Mouse (Mus musculus) Muller cell, postnatal 12 days (primary cell): ENCODE results near the gene S1pr2.
A peak's percentile ranks its signal among the peaks of the same experiment; 100 is the strongest.
"Not testable (repeated sequence)": the region's sequence is repeated elsewhere in the genome, so short reads cannot be mapped to it uniquely, and the experiment has no call there.

Source experiments
- DNase-seq: peaks from one replicate; pipeline ENCODE4 v3.0.0-alpha.2; 2015; ENCODE audit errors: inconsistent ontology term

The S1pr2 gene

GRCm38 (mm10) chr9:21000811-21001210, 24.2 kb upstream of the S1pr2 start:
- DNase-seq, result peak; percentile 29

GRCm38 (mm10) chr9:20998337-20998736, 21.8 kb upstream of the S1pr2 start:
- not testable (repeated sequence) for DNase-seq

- DNase-seq, result no peak
Observed at GRCm38 (mm10) chr9:20997065-20997464, 20.5 kb upstream of the S1pr2 start.

- DNase-seq, result no peak
Observed at GRCm38 (mm10) chr9:20995069-20995468, 18.5 kb upstream of the S1pr2 start.

GRCm38 (mm10) chr9:20993165-20993898, 16.8 kb upstream of the S1pr2 start:
- no peak for DNase-seq

GRCm38 (mm10) chr9:20991587-20991986, 15.0 kb upstream of the S1pr2 start:
- DNase-seq, result no peak

- no peak for DNase-seq
Observed at GRCm38 (mm10) chr9:20990861-20991260, 14.3 kb upstream of the S1pr2 start.

- no peak for DNase-seq
Observed at GRCm38 (mm10) chr9:20987953-20988352, 11.4 kb upstream of the S1pr2 start.

GRCm38 (mm10) chr9:20986952-20987686, 10.5 kb upstream of the S1pr2 start:
- no peak for DNase-seq

GRCm38 (mm10) chr9:20983169-20983568, 6.6 kb upstream of the S1pr2 start:
- no peak for DNase-seq

- no peak for DNase-seq
Observed at GRCm38 (mm10) chr9:20982171-20982570, 5.6 kb upstream of the S1pr2 start.

- no peak for DNase-seq
Observed at GRCm38 (mm10) chr9:20979769-20980168, 3.2 kb upstream of the S1pr2 start.

GRCm38 (mm10) chr9:20979181-20979580, 2.6 kb upstream of the S1pr2 start:
- no peak for DNase-seq

- DNase-seq, result no peak
Observed at GRCm38 (mm10) chr9:20978409-20979095, 2.0 kb upstream of the S1pr2 start.

GRCm38 (mm10) chr9:20976961-20977689, 544 bp upstream of the S1pr2 start:
- DNase-seq, result no peak

GRCm38 (mm10) chr9:20975431-20976215, 958 bp downstream of the S1pr2 start:
- DNase-seq, result peak; percentile 80

GRCm38 (mm10) chr9:20973682-20974075, 2.9 kb downstream of the S1pr2 start:
- peak; percentile 38 for DNase-seq

GRCm38 (mm10) chr9:20973001-20973681, 3.4 kb downstream of the S1pr2 start:
- DNase-seq, result no peak

- DNase-seq, result peak; percentile 91
Observed at GRCm38 (mm10) chr9:20972141-20972992, 4.2 kb downstream of the S1pr2 start.

- no peak for DNase-seq
Observed at GRCm38 (mm10) chr9:20971751-20972140, 4.8 kb downstream of the S1pr2 start.
